Mouse (Mus musculus): ENCODE measurements around the gene Bach2. TPM values are rescaled to one million over a fixed set of nuclear protein-coding genes. Genes with fewer than 3 reads are reported as not detected.

Gene Bach2
- polyA plus RNA-seq, 1 experiment, result 57.6 TPM

DNA sequence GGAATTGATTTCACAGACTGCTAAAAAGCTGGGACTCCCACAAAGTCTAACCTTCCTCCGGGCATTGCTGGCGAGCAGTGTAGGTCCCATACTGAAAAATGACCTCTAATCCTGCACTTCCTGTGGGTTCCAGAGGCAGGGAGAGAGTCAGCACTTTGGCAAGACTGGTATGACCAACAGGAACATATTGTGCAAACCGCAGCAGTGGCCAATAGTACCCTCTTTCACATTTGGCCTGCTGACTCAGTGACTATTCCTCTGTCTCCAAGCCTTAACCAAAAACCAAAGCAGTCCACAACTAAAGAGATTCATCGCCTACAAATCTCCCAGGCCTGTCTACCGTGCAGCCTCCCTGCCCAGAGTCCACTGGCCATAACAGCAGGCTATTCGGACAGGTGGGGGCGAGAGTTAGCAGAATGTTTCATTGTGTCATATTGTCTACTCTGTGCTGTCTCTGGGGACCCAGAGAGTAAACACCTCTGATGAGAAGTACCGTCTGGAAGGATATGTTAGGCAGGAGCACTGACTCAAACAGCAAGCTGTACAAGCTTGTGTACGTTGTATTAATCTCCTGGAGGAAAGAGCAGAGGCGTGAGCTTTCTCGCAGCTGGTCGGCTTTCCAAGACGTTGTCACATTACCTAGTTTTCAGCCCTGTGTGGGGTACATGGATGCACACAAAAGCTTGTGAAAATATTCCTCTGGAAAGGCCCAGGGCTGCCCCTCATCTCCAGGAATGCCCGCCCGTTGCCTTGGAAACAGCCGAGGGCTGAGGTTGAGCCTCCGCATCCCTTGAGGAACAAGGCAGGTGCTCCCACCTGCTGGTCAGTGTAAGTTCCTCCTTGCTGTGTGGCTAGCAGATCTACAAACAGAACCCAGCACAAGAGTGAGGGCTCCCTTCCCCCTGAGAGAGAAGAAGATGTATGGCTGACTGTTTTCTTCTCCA is 331.7 kb downstream of the Bach2 start:
- Histone ChIP-seq H3K4me3 (replicated peaks; ENCODE audit: control insufficient read depth, low read depth, low read length) (no peak overlapping the region), H3K27ac (ENCODE audit: control insufficient read depth, insufficient read depth, low read depth, low read length, poor library complexity) (no peak overlapping the region), H3K4me1 (ENCODE audit: control insufficient read depth, insufficient read depth, low read length) (peaks cover 3% of the 10 kb centered on the region)
- 62% methylated on average over 17 of the region's 17 CpGs for WGBS
- TF ChIP-seq CTCF (IDR thresholded peaks at IDR 0.05; ENCODE audit: control insufficient read depth, insufficient read depth, low read length) (no peak), POLR2A (IDR thresholded peaks at IDR 0.05; ENCODE audit: borderline replicate concordance, control insufficient read depth, low read depth, low read length) (no peak)

DNA sequence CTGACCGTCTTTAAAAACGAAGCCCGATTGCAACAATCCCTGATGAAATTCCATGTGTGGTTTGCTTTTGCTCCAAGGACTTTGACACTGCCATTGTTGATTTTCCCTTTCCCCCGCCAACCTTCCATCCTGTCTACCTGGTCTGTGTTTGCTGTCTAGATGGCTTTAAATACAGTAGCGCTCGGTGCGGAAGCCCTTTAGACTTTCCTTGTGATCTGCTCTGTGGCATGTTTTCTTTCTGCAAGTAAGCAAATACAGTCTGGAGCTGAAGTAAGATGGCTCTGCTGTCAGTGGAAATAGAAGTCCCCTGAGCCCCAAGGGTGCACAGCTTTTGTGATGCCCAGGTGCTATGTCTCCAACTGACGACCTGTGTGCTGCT is 332.3 kb downstream of the Bach2 start:
- Histone ChIP-seq H3K4me3 (replicated peaks; ENCODE audit: control insufficient read depth, low read depth, low read length) (no peak overlapping the region), H3K27ac (ENCODE audit: control insufficient read depth, insufficient read depth, low read depth, low read length, poor library complexity) (no peak overlapping the region), H3K4me1 (ENCODE audit: control insufficient read depth, insufficient read depth, low read length) (peaks cover 1% of the 10 kb centered on the region)
- WGBS, result 75% methylated on average over 8 of the region's 8 CpGs
- TF ChIP-seq POLR2A (IDR thresholded peaks at IDR 0.05; ENCODE audit: borderline replicate concordance, control insufficient read depth, low read depth, low read length) (no peak), CTCF (IDR thresholded peaks at IDR 0.05; ENCODE audit: control insufficient read depth, insufficient read depth, low read length) (no peak)

DNA sequence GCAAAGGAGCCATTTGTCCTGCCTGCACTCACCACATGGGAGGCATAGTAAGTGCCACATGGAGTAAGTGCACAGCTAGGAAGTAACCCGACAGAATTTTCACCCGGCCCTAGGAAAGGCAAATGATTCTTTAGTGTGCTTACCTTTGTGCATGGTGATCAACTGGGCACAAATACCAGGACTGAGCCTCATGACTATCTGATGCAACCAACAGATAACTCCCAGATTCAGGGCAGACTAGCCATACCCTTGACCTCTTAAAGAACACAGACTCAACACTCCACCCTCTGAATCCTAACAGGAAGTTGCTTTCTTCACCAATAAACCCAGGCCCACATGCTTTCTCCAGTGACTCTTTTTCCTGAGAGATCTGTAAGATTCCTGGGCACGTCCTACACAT is 332.8 kb downstream of the Bach2 start:
- peaks cover 1% of the 10 kb centered on the region for H3K4me1 ChIP-seq (ENCODE audit: control insufficient read depth, insufficient read depth, low read length)
- 39% methylated on average over 3 of the region's 3 CpGs for WGBS
- no peak overlapping the region for H3K27ac ChIP-seq (ENCODE audit: control insufficient read depth, insufficient read depth, low read depth, low read length, poor library complexity)
- no peak for TF ChIP-seq POLR2A (IDR thresholded peaks at IDR 0.05; ENCODE audit: borderline replicate concordance, control insufficient read depth, low read depth, low read length)
- no peak for TF ChIP-seq CTCF (IDR thresholded peaks at IDR 0.05; ENCODE audit: control insufficient read depth, insufficient read depth, low read length)
- H3K4me3 ChIP-seq (replicated peaks; ENCODE audit: control insufficient read depth, low read depth, low read length), result no peak overlapping the region

DNA sequence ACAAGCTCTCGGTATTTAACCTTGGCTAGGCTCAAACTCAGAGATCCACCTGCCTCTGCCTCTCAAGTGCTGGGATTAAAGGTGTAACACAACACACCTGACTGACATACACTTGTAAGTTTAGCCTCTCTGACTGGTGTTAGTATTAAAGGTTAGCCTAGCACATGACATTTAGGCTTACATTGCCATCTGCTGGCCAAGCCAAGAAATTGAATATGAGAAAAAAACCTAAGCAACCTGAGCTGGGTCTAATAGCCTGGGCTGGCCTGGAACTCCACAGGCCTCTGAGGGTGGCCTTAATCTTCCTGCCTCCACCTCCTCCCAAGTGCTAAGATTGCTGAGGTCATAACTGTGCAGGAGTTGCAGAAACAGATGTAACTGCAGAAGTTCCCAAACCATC is 333.5 kb downstream of the Bach2 start:
- no peak overlapping the region for H3K4me3 ChIP-seq (replicated peaks; ENCODE audit: control insufficient read depth, low read depth, low read length)
- no peak for TF ChIP-seq CTCF (IDR thresholded peaks at IDR 0.05; ENCODE audit: control insufficient read depth, insufficient read depth, low read length)
- TF ChIP-seq POLR2A (IDR thresholded peaks at IDR 0.05; ENCODE audit: borderline replicate concordance, control insufficient read depth, low read depth, low read length), result no peak
- WGBS, result 66% methylated on average over 1 of the region's 1 CpGs
- H3K4me1 ChIP-seq (ENCODE audit: control insufficient read depth, insufficient read depth, low read length), result peaks cover 1% of the 10 kb centered on the region
- H3K27ac ChIP-seq (ENCODE audit: control insufficient read depth, insufficient read depth, low read depth, low read length, poor library complexity), result no peak overlapping the region

DNA sequence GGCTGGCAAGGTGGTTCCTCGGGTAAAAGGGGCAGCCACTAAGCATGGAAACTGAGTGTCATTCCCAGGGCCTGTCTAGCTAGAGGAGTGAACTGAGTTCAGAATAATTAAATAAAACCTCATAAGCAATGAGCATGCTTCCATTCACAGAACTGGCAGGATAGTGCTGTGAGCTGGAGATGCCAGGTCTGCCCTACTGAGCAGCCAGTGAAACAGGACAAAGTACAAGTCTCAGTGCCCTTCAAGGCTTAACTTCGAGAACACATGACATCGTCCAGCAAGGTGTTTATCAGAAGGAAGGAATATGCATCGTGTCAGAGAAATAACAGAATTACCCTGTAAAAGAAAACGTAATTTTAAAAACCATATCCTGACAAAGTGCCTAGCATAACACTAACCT is 335.0 kb downstream of the Bach2 start:
- Histone ChIP-seq H3K4me1 (ENCODE audit: control insufficient read depth, insufficient read depth, low read length) (peaks cover 1% of the 10 kb centered on the region), H3K4me3 (replicated peaks; ENCODE audit: control insufficient read depth, low read depth, low read length) (no peak overlapping the region), H3K27ac (ENCODE audit: control insufficient read depth, insufficient read depth, low read depth, low read length, poor library complexity) (no peak overlapping the region)
- TF ChIP-seq POLR2A (IDR thresholded peaks at IDR 0.05; ENCODE audit: borderline replicate concordance, control insufficient read depth, low read depth, low read length) (no peak), CTCF (IDR thresholded peaks at IDR 0.05; ENCODE audit: control insufficient read depth, insufficient read depth, low read length) (no peak)
- 71% methylated on average over 5 of the region's 5 CpGs for WGBS

DNA sequence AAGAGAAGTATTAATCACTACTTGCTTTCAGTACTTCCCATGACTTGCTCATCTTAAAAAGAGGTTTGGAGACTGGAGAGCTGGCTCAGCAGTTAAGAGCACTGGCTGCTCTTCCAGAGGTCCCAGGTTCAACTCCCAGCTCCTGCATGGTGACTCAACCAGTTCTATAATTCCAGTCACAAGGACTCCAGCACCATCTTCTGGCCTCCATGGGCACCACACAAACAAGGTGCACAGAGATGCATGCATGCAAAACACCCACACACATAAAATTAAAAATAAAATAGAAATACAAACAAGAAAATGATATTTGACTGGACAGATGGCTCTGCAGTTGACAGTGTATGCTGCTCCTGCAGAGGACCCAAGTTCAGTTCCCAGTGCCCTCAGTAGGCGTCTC is 336.0 kb downstream of the Bach2 start:
- H3K4me1 ChIP-seq (ENCODE audit: control insufficient read depth, insufficient read depth, low read length), result peaks cover 4% of the 10 kb centered on the region
- no peak overlapping the region for H3K27ac ChIP-seq (ENCODE audit: control insufficient read depth, insufficient read depth, low read depth, low read length, poor library complexity)
- WGBS, result 22% methylated on average over 1 of the region's 1 CpGs
- no peak overlapping the region for H3K4me3 ChIP-seq (replicated peaks; ENCODE audit: control insufficient read depth, low read depth, low read length)
- no peak for TF ChIP-seq POLR2A (IDR thresholded peaks at IDR 0.05; ENCODE audit: borderline replicate concordance, control insufficient read depth, low read depth, low read length)
- TF ChIP-seq CTCF (IDR thresholded peaks at IDR 0.05; ENCODE audit: control insufficient read depth, insufficient read depth, low read length), result 0 out of 2 replicates have a peak, but pooled peaks have one; percentile 26

DNA sequence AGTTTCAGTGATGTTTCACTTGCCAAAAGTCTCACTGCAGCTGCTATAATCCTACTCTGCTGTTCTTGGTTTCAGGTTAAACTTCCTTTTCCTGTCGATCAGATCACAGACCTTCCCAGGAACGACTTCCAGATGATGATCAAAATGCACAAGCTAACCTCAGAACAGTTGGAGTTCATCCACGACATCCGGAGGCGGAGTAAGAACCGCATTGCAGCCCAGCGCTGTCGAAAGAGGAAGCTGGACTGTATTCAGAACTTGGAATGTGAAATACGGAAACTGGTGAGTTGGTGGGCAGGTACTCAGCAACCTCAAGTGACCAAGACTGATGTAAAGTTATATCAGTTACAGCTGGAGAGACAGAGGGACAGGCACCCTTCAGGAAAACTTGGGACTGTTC is 336.6 kb downstream of the Bach2 start:
- Histone ChIP-seq H3K27ac (ENCODE audit: control insufficient read depth, insufficient read depth, low read depth, low read length, poor library complexity) (no peak overlapping the region), H3K4me1 (ENCODE audit: control insufficient read depth, insufficient read depth, low read length) (peaks cover 2% of the 10 kb centered on the region), H3K4me3 (replicated peaks; ENCODE audit: control insufficient read depth, low read depth, low read length) (no peak overlapping the region)
- TF ChIP-seq POLR2A (IDR thresholded peaks at IDR 0.05; ENCODE audit: borderline replicate concordance, control insufficient read depth, low read depth, low read length), result no peak
- no peak for TF ChIP-seq CTCF (IDR thresholded peaks at IDR 0.05; ENCODE audit: control insufficient read depth, insufficient read depth, low read length)
- WGBS, result 5% methylated on average over 9 of the region's 9 CpGs

DNA sequence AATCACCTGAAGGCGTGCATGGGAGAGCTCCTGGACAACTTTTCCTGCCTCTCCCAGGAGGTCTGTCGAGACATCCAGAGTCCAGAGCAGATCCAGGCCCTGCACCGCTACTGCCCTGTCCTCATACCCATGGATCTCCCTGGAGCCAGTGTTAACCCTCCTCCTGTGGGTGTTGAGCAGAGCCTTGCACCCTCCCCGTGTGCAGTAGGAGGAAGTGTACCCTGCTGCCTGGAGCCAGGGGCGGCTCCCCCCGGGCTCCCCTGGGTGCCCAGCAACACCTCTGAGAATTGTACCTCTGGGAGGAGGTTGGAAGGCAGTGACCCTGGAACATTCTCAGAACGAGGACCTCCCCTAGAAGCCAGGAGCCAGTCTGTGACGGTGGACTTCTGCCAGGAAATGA is 341.2 kb downstream of the Bach2 start:
- peak overlapping the region; percentile 12; the same call in 1 of the 2 replicates for H3K27ac ChIP-seq (ENCODE audit: control insufficient read depth, insufficient read depth, low read depth, low read length, poor library complexity)
- TF ChIP-seq CTCF (IDR thresholded peaks at IDR 0.05; ENCODE audit: control insufficient read depth, insufficient read depth, low read length) (no peak), POLR2A (IDR thresholded peaks at IDR 0.05; ENCODE audit: borderline replicate concordance, control insufficient read depth, low read depth, low read length) (no peak)
- H3K4me1 ChIP-seq (ENCODE audit: control insufficient read depth, insufficient read depth, low read length), result peaks cover 2% of the 10 kb centered on the region
- H3K4me3 ChIP-seq (replicated peaks; ENCODE audit: control insufficient read depth, low read depth, low read length), result no peak overlapping the region
- 30% methylated on average over 8 of the region's 8 CpGs for WGBS
